Mouse (Mus musculus): ENCODE data around the gene Kirrel3. TPM values are rescaled to one million over a fixed set of nuclear protein-coding genes. Genes with fewer than 3 reads are reported as not detected.

The Kirrel3 gene
- polyA plus RNA-seq, 1 experiment from 2014 or later, result 48.9 TPM

GRCm38 (mm10) chr9:34665361-34666129, 179.9 kb downstream of the Kirrel3 start:
- no peaks in the 10 kb centered on the region for H3K27me3 ChIP-seq (replicated peaks; ENCODE audit: control insufficient read depth, insufficient read depth, low read length)
- no peak overlapping the region for H3K4me3 ChIP-seq (ENCODE audit: low read length)
- no peak for ATAC-seq
- no peaks in the 10 kb centered on the region for H3K36me3 ChIP-seq (ENCODE audit: control insufficient read depth, insufficient read depth, low read length)
- peaks cover 10% of the 10 kb centered on the region for H3K4me1 ChIP-seq (ENCODE audit: control insufficient read depth, insufficient read depth, low read depth, low read length)
- 54% methylated on average over 15 of the region's 15 CpGs for WGBS
- H3K9me3 ChIP-seq (ENCODE audit: control insufficient read depth, low read length), result no peaks in the 10 kb centered on the region
- H3K4me2 ChIP-seq (ENCODE audit: low read length), result no peak overlapping the region
- H3K27ac ChIP-seq (ENCODE audit: low read depth, low read length), result no peak overlapping the region
- H3K9ac ChIP-seq (ENCODE audit: low read depth, low read length), result no peak overlapping the region

- H3K27ac ChIP-seq (ENCODE audit: low read depth, low read length), result no peak overlapping the region
- H3K4me3 ChIP-seq (ENCODE audit: low read length), result no peak overlapping the region
- 74% methylated on average over 1 of the region's 1 CpGs for WGBS
- ATAC-seq, result no peak
- H3K36me3 ChIP-seq (ENCODE audit: control insufficient read depth, insufficient read depth, low read length), result no peaks in the 10 kb centered on the region
- no peaks in the 10 kb centered on the region for H3K9me3 ChIP-seq (ENCODE audit: control insufficient read depth, low read length)
- no peak overlapping the region for H3K4me2 ChIP-seq (ENCODE audit: low read length)
- H3K27me3 ChIP-seq (replicated peaks; ENCODE audit: control insufficient read depth, insufficient read depth, low read length), result no peaks in the 10 kb centered on the region
- peaks cover 16% of the 10 kb centered on the region for H3K4me1 ChIP-seq (ENCODE audit: control insufficient read depth, insufficient read depth, low read depth, low read length)
- H3K9ac ChIP-seq (ENCODE audit: low read depth, low read length), result no peak overlapping the region
Measured at GRCm38 (mm10) chr9:34667182-34667581, 181.5 kb downstream of the Kirrel3 start.

DNA sequence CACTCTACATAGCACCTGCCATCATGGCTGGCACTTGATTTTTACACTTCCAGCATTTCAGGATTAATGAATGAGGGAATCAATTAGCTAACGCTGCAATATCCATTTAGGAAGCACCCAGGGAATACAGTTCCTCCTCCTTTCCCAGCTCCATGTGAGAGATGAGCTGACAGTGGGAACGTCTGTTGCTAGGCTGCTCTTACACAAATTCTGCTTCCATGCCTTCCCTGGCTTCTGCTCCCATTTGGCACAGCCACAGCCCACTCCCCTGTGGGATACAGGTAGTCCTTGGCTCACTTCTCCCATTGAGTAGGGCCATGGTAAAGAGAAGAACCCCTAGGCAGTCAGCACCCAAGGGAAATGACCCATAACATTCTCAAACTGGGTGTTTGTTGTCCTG, 185.2 kb downstream of the Kirrel3 start:
- Histone ChIP-seq H3K36me3 (ENCODE audit: control insufficient read depth, insufficient read depth, low read length) (no peaks in the 10 kb centered on the region), H3K4me1 (ENCODE audit: control insufficient read depth, insufficient read depth, low read depth, low read length) (peaks cover 11% of the 10 kb centered on the region), H3K9ac (ENCODE audit: low read depth, low read length) (no peak overlapping the region), H3K4me3 (ENCODE audit: low read length) (no peak overlapping the region), H3K27me3 (replicated peaks; ENCODE audit: control insufficient read depth, insufficient read depth, low read length) (no peaks in the 10 kb centered on the region), H3K4me2 (ENCODE audit: low read length) (no peak overlapping the region), H3K27ac (ENCODE audit: low read depth, low read length) (no peak overlapping the region), H3K9me3 (ENCODE audit: control insufficient read depth, low read length) (no peaks in the 10 kb centered on the region)
- WGBS, result 44% methylated on average over 2 of the region's 2 CpGs
- peak; percentile 51; the same call in 1 of the 2 replicates for ATAC-seq

GRCm38 (mm10) chr9:34686798-34687197, 201.1 kb downstream of the Kirrel3 start:
- 89% methylated on average over 6 of the region's 6 CpGs for WGBS
- Histone ChIP-seq H3K36me3 (ENCODE audit: control insufficient read depth, insufficient read depth, low read length) (no peaks in the 10 kb centered on the region), H3K9me3 (ENCODE audit: control insufficient read depth, low read length) (no peaks in the 10 kb centered on the region), H3K4me3 (ENCODE audit: low read length) (no peak overlapping the region), H3K9ac (ENCODE audit: low read depth, low read length) (no peak overlapping the region), H3K4me2 (ENCODE audit: low read length) (no peak overlapping the region), H3K27ac (ENCODE audit: low read depth, low read length) (no peak overlapping the region), H3K4me1 (ENCODE audit: control insufficient read depth, insufficient read depth, low read depth, low read length) (no peaks in the 10 kb centered on the region), H3K27me3 (replicated peaks; ENCODE audit: control insufficient read depth, insufficient read depth, low read length) (no peaks in the 10 kb centered on the region)
- no peak for ATAC-seq

GRCm38 (mm10) chr9:34688358-34688757, 202.7 kb downstream of the Kirrel3 start:
- ATAC-seq, result no peak
- Histone ChIP-seq H3K27ac (ENCODE audit: low read depth, low read length) (no peak overlapping the region), H3K9ac (ENCODE audit: low read depth, low read length) (no peak overlapping the region), H3K4me3 (ENCODE audit: low read length) (no peak overlapping the region), H3K36me3 (ENCODE audit: control insufficient read depth, insufficient read depth, low read length) (no peaks in the 10 kb centered on the region), H3K9me3 (ENCODE audit: control insufficient read depth, low read length) (no peaks in the 10 kb centered on the region), H3K27me3 (replicated peaks; ENCODE audit: control insufficient read depth, insufficient read depth, low read length) (no peaks in the 10 kb centered on the region), H3K4me2 (ENCODE audit: low read length) (no peak overlapping the region), H3K4me1 (ENCODE audit: control insufficient read depth, insufficient read depth, low read depth, low read length) (no peaks in the 10 kb centered on the region)
- 49% methylated on average over 4 of the region's 4 CpGs for WGBS

GRCm38 (mm10) chr9:34689375-34689774, 203.7 kb downstream of the Kirrel3 start:
- WGBS, result 72% methylated on average over 3 of the region's 3 CpGs
- ATAC-seq, result no peak

DNA sequence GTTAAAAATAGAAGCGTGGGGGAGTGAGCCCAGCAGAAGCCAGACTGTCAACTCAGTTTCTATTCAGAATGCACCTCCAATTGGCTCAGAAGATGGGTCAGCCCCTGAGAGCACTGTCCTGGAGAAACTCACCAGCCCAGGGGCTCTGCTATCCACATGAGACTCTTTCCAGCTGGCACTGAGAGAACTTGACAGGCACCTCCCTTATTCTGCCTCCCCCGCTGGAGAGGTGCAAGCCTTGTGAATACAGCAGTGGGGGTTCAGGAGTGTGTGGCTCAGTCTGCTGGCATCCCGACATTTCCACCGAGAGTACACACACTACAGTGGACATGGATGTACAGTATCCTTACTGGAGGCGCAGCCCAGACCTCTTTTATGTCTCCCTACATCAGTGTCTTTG, 210.0 kb downstream of the Kirrel3 start:
- WGBS, result 78% methylated on average over 5 of the region's 5 CpGs
- H3K4me3 ChIP-seq (ENCODE audit: low read length), result no peak overlapping the region

More at GRCm38 (mm10) chr9:34689375-34689774, 203.7 kb downstream of the Kirrel3 start:
- no peak overlapping the region for H3K4me3 ChIP-seq (ENCODE audit: low read length)
- H3K27me3 ChIP-seq (replicated peaks; ENCODE audit: control insufficient read depth, insufficient read depth, low read length), result no peaks in the 10 kb centered on the region
- H3K4me1 ChIP-seq (ENCODE audit: control insufficient read depth, insufficient read depth, low read depth, low read length), result no peaks in the 10 kb centered on the region
- H3K9me3 ChIP-seq (ENCODE audit: control insufficient read depth, low read length), result no peaks in the 10 kb centered on the region
- H3K36me3 ChIP-seq (ENCODE audit: control insufficient read depth, insufficient read depth, low read length), result no peaks in the 10 kb centered on the region
- no peak overlapping the region for H3K9ac ChIP-seq (ENCODE audit: low read depth, low read length)
- no peak overlapping the region for H3K27ac ChIP-seq (ENCODE audit: low read depth, low read length)
- H3K4me2 ChIP-seq (ENCODE audit: low read length), result no peak overlapping the region

DNA sequence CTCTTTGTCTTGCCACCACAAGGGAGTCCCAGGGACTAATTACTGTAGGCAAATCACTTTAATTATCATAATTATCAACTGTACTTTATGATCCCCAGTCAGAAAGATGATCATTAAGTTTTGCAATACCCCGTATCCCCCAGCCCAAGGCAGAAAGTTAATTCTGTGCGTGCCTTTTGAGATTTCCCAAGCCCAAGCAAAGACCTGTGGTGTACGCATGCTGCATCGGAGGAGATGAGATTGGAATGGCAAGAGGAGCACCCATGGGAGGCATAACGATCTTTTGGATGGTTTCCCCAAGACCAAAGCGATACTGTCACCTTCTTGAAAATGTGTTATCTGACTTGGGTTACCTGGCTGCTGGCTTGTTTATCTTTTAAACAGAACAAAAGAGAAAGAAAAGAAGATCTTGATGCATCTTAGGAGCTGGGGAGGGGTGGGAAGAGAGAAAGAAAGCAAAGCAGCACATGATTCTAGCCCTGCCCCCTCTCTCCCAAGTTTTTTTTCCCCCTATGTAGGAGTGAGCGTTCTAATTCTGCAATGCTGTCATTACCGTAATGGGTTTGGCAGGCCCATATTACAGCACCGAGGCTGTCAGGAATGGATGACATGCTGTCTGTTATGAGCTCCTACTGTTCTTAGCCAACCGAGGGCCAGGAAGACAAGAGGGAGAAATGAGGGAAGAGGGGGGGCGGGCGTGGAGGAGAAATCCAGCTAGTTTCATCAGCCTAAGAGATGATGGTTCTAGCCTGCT, 218.0 kb downstream of the Kirrel3 start:
- WGBS, result 62% methylated on average over 12 of the region's 12 CpGs
- H3K4me2 ChIP-seq (ENCODE audit: low read length), result no peak overlapping the region; the same call in 1 of the 2 replicates
- no peaks in the 10 kb centered on the region for H3K36me3 ChIP-seq (ENCODE audit: control insufficient read depth, insufficient read depth, low read length)
- H3K9me3 ChIP-seq (ENCODE audit: control insufficient read depth, low read length), result no peaks in the 10 kb centered on the region
- H3K27me3 ChIP-seq (replicated peaks; ENCODE audit: control insufficient read depth, insufficient read depth, low read length), result no peaks in the 10 kb centered on the region
- peak; percentile 69 for ATAC-seq
- no peak overlapping the region for H3K4me3 ChIP-seq (ENCODE audit: low read length)
- no peak overlapping the region for H3K9ac ChIP-seq (ENCODE audit: low read depth, low read length)
- H3K4me1 ChIP-seq (ENCODE audit: control insufficient read depth, insufficient read depth, low read depth, low read length), result peaks cover 17% of the 10 kb centered on the region
- H3K27ac ChIP-seq (ENCODE audit: low read depth, low read length), result no peak overlapping the region

More for the DNA sequence above, 210.0 kb downstream of the Kirrel3 start:
- Histone ChIP-seq H3K4me2 (ENCODE audit: low read length) (no peak overlapping the region), H3K4me1 (ENCODE audit: control insufficient read depth, insufficient read depth, low read depth, low read length) (no peaks in the 10 kb centered on the region), H3K27me3 (replicated peaks; ENCODE audit: control insufficient read depth, insufficient read depth, low read length) (no peaks in the 10 kb centered on the region), H3K36me3 (ENCODE audit: control insufficient read depth, insufficient read depth, low read length) (no peaks in the 10 kb centered on the region), H3K9me3 (ENCODE audit: control insufficient read depth, low read length) (no peaks in the 10 kb centered on the region), H3K27ac (ENCODE audit: low read depth, low read length) (no peak overlapping the region), H3K9ac (ENCODE audit: low read depth, low read length) (no peak overlapping the region)
- ATAC-seq, result no peak

- Histone ChIP-seq H3K36me3 (ENCODE audit: control insufficient read depth, insufficient read depth, low read length) (no peaks in the 10 kb centered on the region), H3K4me3 (ENCODE audit: low read length) (no peak overlapping the region), H3K4me1 (ENCODE audit: control insufficient read depth, insufficient read depth, low read depth, low read length) (peaks cover 17% of the 10 kb centered on the region), H3K9me3 (ENCODE audit: control insufficient read depth, low read length) (no peaks in the 10 kb centered on the region), H3K27ac (ENCODE audit: low read depth, low read length) (no peak overlapping the region), H3K9ac (ENCODE audit: low read depth, low read length) (no peak overlapping the region), H3K4me2 (ENCODE audit: low read length) (no peak overlapping the region), H3K27me3 (replicated peaks; ENCODE audit: control insufficient read depth, insufficient read depth, low read length) (no peaks in the 10 kb centered on the region)
- whole genome bisulfite sequencing, result 72% methylated on average over 2 of the region's 2 CpGs
- ATAC-seq, result no peak
Measured at GRCm38 (mm10) chr9:34704357-34704756, 218.7 kb downstream of the Kirrel3 start.

All from hindbrain, embryonic 16.5 days (tissue).